Mouse (Mus musculus) megakaryocyte, embryonic 14.5 days (primary cell): ENCODE results near the gene Mydgf.

Experiments used
- FLI1 ChIP-seq: IDR thresholded peaks from 2 replicates; pipeline ENCODE4 v1.6.1; 2012; ENCODE audit warnings: low read length, inconsistent platforms, mixed read lengths
- GATA1 ChIP-seq: IDR thresholded peaks from 3 replicates; pipeline ENCODE4 v1.6.1; 2012; ENCODE audit warnings: mixed read lengths, low read length, inconsistent platforms, borderline replicate concordance

DNA sequence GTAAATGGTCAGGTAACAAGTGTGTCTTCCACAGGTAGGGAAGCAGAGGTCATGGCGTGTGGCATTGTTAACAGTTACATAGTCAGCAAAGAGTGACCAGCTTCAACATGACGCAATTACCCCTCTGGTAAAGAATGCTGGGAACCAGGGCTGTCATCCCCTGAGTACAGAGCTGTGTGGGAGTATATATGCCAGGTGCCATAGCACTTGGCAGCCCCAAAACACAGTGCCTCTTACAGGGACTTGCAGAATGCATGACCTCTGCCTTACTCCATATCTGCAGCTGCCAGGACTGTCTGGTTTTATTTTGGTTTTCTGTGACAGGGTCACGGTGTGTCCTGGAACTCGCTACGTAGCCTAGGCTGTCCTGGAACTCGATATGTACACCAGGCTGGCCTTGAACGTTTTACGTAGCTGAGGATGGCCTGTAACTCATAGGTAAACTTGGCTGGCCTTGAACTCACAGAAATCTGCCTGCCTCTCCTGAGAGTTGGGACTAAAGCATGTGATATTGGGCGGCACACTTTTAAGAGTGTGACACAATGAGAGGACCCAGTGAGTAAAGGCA, 24.3 kb upstream of the Mydgf start:
- TF ChIP-seq FLI1 (no peak), GATA1 (no peak)
